Mouse (Mus musculus) heart, adult 2 months (tissue): ENCODE results near the gene Clec12a. TPM values are rescaled to one million over a fixed set of nuclear protein-coding genes. Genes with fewer than 3 reads are reported as not detected.
"Not testable (repeated sequence)": the region's sequence is repeated elsewhere in the genome, so short reads cannot be mapped to it uniquely, and the experiment has no call there.

Source experiments
- DNase-seq, 2 experiments: peaks; one replicate each; pipeline ENCODE4 v3.0.0; 2021
- H3K27ac ChIP-seq: fragments of 200-600 bp; 2 replicates; pipeline ENCODE4 v1.8.1; 2022
- H3K27me3 ChIP-seq: fragments of 200-500 bp; 2 replicates; pipeline ENCODE4 v1.6.1; 2012; ENCODE audit warnings: mild to moderate bottlenecking, low read length, inconsistent platforms, mixed read lengths; ENCODE audit not compliant: control insufficient read depth, insufficient read depth
- H3K36me3 ChIP-seq: fragments of 200-500 bp; 2 replicates; pipeline ENCODE4 v1.6.1; 2012; ENCODE audit warnings: low read length, inconsistent platforms; ENCODE audit not compliant: control insufficient read depth, insufficient read depth
- H3K4me1 ChIP-seq: fragments of 200-500 bp; 2 replicates; pipeline ENCODE4 v1.6.1; 2011; ENCODE audit warnings: low read length; ENCODE audit not compliant: control insufficient read depth, insufficient read depth
- H3K4me3 ChIP-seq: fragments of 200-600 bp; 2 replicates; pipeline ENCODE4 v1.8.1; 2022
- H3K79me2 ChIP-seq: fragments of 200-500 bp; replicated peaks from 2 replicates; pipeline ENCODE4 v1.6.1; 2012; ENCODE audit warnings: mild to moderate bottlenecking, inconsistent platforms, low read length, moderate library complexity, mixed read lengths; ENCODE audit not compliant: control insufficient read depth, insufficient read depth
- H3K9ac ChIP-seq: fragments of 200-500 bp; 2 replicates; pipeline ENCODE4 v1.6.1; 2012; ENCODE audit warnings: low read depth, mild to moderate bottlenecking, control low read depth, inconsistent platforms, low read length, mixed read lengths
- CTCF ChIP-seq: fragments of 200-600 bp; IDR thresholded peaks from 2 replicates; pipeline ENCODE4 v1.8.1; 2022; ENCODE audit warnings: antibody characterized with exemption, mild to moderate bottlenecking, moderate library complexity
- EP300 ChIP-seq: fragments of 200-500 bp; IDR thresholded peaks from 2 replicates; pipeline ENCODE4 v1.6.1; 2011; ENCODE audit warnings: low read depth, low read length, control low read depth; ENCODE audit not compliant: insufficient read depth
- POLR2A ChIP-seq: fragments of 200-500 bp; IDR thresholded peaks from 2 replicates; pipeline ENCODE4 v1.6.1; 2011; ENCODE audit warnings: mild to moderate bottlenecking, low read depth, low read length, control low read depth; ENCODE audit not compliant: insufficient read depth
- WGBS: fragments of 180-500 bp; shearing (Covaris S2); methylation state at CpG from one replicate; pipeline ENCODE4 v1.1.7; 2018; 5-methylcytosine and 5-hydroxymethylcytosine counted together
- intact Hi-C: fragments of 180-260 bp; cut with DNase I; formaldehyde crosslinking; loops from one replicate; pipeline ENCODE4 v1.15.1; 2025
- long read RNA-seq: library from polyadenylated mRNA; stranded (forward); transcript quantifications from one replicate; pipeline ENCODE4 v2.0.0, GENCODE M21; 2021
- polyA plus RNA-seq: library from polyadenylated mRNA; depleted of rRNA; stranded (reverse); fragments of >200 nt; gene quantifications from 2 replicates; pipeline ENCODE4 v1.2.3, GENCODE M21; 2012; rRNA removed
- total RNA-seq, 2 experiments: library from RNA; stranded (reverse); gene quantifications; 2 replicates each; pipeline ENCODE4 v1.2.3; 2021

Gene Clec12a
- total RNA-seq (under 1 TPM; 0.63 to 0.73 TPM), polyA plus RNA-seq (0.80 and 1.6 TPM in 2 replicates)
- long read RNA-seq = 0 reads

- WGBS = 75% methylated on average over 4 of the region's 4 CpGs
- DNase-seq, H3K4me3 ChIP-seq, H3K27me3 ChIP-seq, H3K79me2 ChIP-seq, H3K4me1 ChIP-seq, intact Hi-C loops, H3K36me3 ChIP-seq, H3K9ac ChIP-seq, H3K27ac ChIP-seq: not testable (repeated sequence)
Observed at GRCm38 (mm10) chr6:129342391-129342790, at the start of gene Clec12a. Gene Clec12a (plus strand): TSS chr6:129342691.

- Histone ChIP-seq H3K36me3 (no peaks in the 10 kb centered on the region), H3K79me2 (no peaks in the 10 kb centered on the region), H3K4me3 (no peak overlapping the region), H3K9ac (no peak overlapping the region), H3K4me1 (no peaks in the 10 kb centered on the region), H3K27me3 (no peaks in the 10 kb centered on the region), H3K27ac (no peak overlapping the region)
- no peak for DNase-seq
- intact Hi-C loops = no loop called here
- TF ChIP-seq CTCF = no peak
- TF ChIP-seq POLR2A = no peak
- no peak for TF ChIP-seq EP300
- WGBS = 45% methylated on average over 1 of the region's 1 CpGs
Observed at GRCm38 (mm10) chr6:129304180-129304579, 38.3 kb upstream of the Clec12a start.

GRCm38 (mm10) chr6:129312499-129312898 is 30.0 kb upstream of the Clec12a start:
- Histone ChIP-seq H3K36me3 (no peaks in the 10 kb centered on the region), H3K79me2 (no peaks in the 10 kb centered on the region), H3K9ac (no peak overlapping the region), H3K4me1 (no peaks in the 10 kb centered on the region), H3K27me3 (no peaks in the 10 kb centered on the region), H3K4me3 (no peak overlapping the region), H3K27ac (no peak overlapping the region)
- intact Hi-C loops = no loop called here
- no peak for DNase-seq
- TF ChIP-seq POLR2A (no peak), CTCF (no peak), EP300 (no peak)
- WGBS = 74% methylated on average over 3 of the region's 3 CpGs

GRCm38 (mm10) chr6:129314655-129315168 is 27.8 kb upstream of the Clec12a start:
- Histone ChIP-seq H3K79me2 (no peaks in the 10 kb centered on the region), H3K4me3 (no peak overlapping the region), H3K4me1 (no peaks in the 10 kb centered on the region), H3K27me3 (no peaks in the 10 kb centered on the region), H3K36me3 (no peaks in the 10 kb centered on the region), H3K9ac (no peak overlapping the region), H3K27ac (no peak overlapping the region)
- no peak for DNase-seq
- no peak for TF ChIP-seq EP300
- TF ChIP-seq POLR2A = no peak
- no peak for TF ChIP-seq CTCF
- intact Hi-C loops = no loop called here
- WGBS = 82% methylated on average over 3 of the region's 3 CpGs

- 41% methylated on average over 1 of the region's 1 CpGs for WGBS
- intact Hi-C loops = no loop called here
- H3K27me3 ChIP-seq = no peaks in the 10 kb centered on the region
- DNase-seq = no peak
- H3K36me3 ChIP-seq = no peaks in the 10 kb centered on the region
- no peak overlapping the region for H3K27ac ChIP-seq
- H3K4me1 ChIP-seq = no peaks in the 10 kb centered on the region
- TF ChIP-seq EP300 = no peak
- TF ChIP-seq CTCF = no peak
- no peak for TF ChIP-seq POLR2A
- H3K4me3 ChIP-seq = no peak overlapping the region
- no peak overlapping the region for H3K9ac ChIP-seq
- no peaks in the 10 kb centered on the region for H3K79me2 ChIP-seq
Observed at GRCm38 (mm10) chr6:129315698-129316097, 26.8 kb upstream of the Clec12a start.

GRCm38 (mm10) chr6:129316463-129316862 is 26.0 kb upstream of the Clec12a start:
- no peak for DNase-seq
- H3K79me2 ChIP-seq = no peaks in the 10 kb centered on the region
- H3K4me3 ChIP-seq = no peak overlapping the region
- 70% methylated on average over 2 of the region's 2 CpGs for WGBS
- no peak overlapping the region for H3K9ac ChIP-seq
- no peaks in the 10 kb centered on the region for H3K4me1 ChIP-seq
- H3K27ac ChIP-seq = no peak overlapping the region
- H3K27me3 ChIP-seq = no peaks in the 10 kb centered on the region
- intact Hi-C loops = no loop called here
- TF ChIP-seq CTCF = no peak
- no peak for TF ChIP-seq POLR2A
- no peak for TF ChIP-seq EP300
- no peaks in the 10 kb centered on the region for H3K36me3 ChIP-seq

GRCm38 (mm10) chr6:129318395-129318794 is 24.1 kb upstream of the Clec12a start:
- Histone ChIP-seq H3K27ac (no peak overlapping the region), H3K9ac (no peak overlapping the region), H3K36me3 (no peaks in the 10 kb centered on the region), H3K79me2 (no peaks in the 10 kb centered on the region), H3K4me1 (no peaks in the 10 kb centered on the region), H3K27me3 (no peaks in the 10 kb centered on the region), H3K4me3 (no peak overlapping the region)
- no peak for DNase-seq
- intact Hi-C loops = no loop called here
- peak; percentile 8; the same call in 1 of the 2 replicates for TF ChIP-seq CTCF
- TF ChIP-seq EP300 = no peak
- no peak for TF ChIP-seq POLR2A
- WGBS = 29% methylated on average over 1 of the region's 1 CpGs
